Mouse (Mus musculus) spleen, adult 2 months (tissue): ENCODE measurements around the gene Itpa.

Experiments
- CTCF ChIP-seq: fragments of 200-500 bp; IDR thresholded peaks from 2 replicates; pipeline ENCODE4 v1.5.1; 2011; ENCODE audit warnings: mild to moderate bottlenecking, inconsistent platforms; ENCODE audit not compliant: insufficient read depth, insufficient read length, insufficient replicate concordance; ENCODE audit errors: extremely low read depth
- POLR2A ChIP-seq: fragments of 200-500 bp; IDR thresholded peaks from 2 replicates; pipeline ENCODE4 v1.6.1; 2011; ENCODE audit warnings: low read depth, low read length, inconsistent platforms

DNA sequence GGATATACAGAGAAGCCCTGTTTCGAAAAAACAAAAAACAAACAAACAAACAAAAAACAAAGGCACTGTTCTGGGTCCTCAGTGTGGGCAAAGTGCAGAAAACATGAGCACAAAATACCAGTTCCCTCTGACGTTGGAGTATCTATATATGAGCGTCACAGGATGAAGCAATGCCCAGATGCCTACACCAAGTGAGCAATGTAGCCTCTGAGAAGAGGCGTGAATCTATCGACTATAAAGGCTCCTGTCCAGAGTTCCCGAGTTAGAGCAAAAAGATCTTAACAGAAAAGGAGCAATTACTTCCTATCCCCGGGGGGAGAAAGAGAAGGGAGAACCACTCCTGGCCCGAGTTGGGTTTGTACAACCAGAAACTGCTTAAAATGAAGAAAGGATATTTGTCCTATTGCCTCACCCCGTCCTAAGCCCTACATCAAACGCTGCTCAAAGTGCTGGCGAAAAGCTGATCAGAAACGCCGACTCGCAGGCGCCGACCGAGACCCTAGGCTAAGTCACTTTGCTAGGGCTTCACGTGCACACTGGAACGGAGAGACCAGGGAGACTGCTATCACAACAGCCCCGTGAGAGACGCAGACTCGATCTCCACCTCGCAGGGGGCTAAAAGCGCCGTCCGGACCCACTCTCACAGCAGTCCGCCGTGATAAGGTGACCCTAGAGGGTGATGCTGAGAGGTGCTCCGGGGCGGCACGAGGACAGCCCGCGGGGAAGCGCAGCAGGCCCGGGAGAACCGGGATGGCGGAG lies 38.2 kb upstream of the Itpa start:
- TF ChIP-seq CTCF (no peak), POLR2A (no peak)
